Mouse (Mus musculus) cerebellum, postnatal 25 days (tissue): ENCODE results near the gene Smoc2.

Experiments used
- DNase-seq, 2 experiments: peaks; one replicate each; pipeline ENCODE4 v3.0.0; 2021; ENCODE audit warnings: mixed read lengths in 2 of 2

The Smoc2 gene

GRCm38 (mm10) chr17:14279177-14279965 lies at the start of gene Smoc2:
Gene Smoc2, plus strand, starts transcription at chr17:14279506.
- DNase-seq, result no peak

GRCm38 (mm10) chr17:14230698-14231430 lies 48.4 kb upstream of the Smoc2 start:
- DNase-seq, result peak in 1 of 2 experiments; percentile 20

GRCm38 (mm10) chr17:14232629-14233028 lies 46.7 kb upstream of the Smoc2 start:
- DNase-seq, result peak; percentile 82 to 90

- no peak for DNase-seq
These were observed 45.6 kb upstream of the Smoc2 start for GRCm38 (mm10) chr17:14233658-14234057.

- DNase-seq, result no peak
These were observed 44.4 kb upstream of the Smoc2 start for GRCm38 (mm10) chr17:14234774-14235389.

- DNase-seq, result no peak
These were observed 42.2 kb upstream of the Smoc2 start for GRCm38 (mm10) chr17:14237134-14237533.

- DNase-seq, result no peak
These were observed 39.3 kb upstream of the Smoc2 start for GRCm38 (mm10) chr17:14239960-14240359.

GRCm38 (mm10) chr17:14242634-14243033 lies 36.7 kb upstream of the Smoc2 start:
- DNase-seq, result no peak

GRCm38 (mm10) chr17:14244195-14244965 lies 34.9 kb upstream of the Smoc2 start:
- DNase-seq, result peak; percentile 89 to 90

GRCm38 (mm10) chr17:14246266-14246665 lies 33.0 kb upstream of the Smoc2 start:
- no peak for DNase-seq

- DNase-seq, result peak; percentile 58 to 70
These were observed 31.4 kb upstream of the Smoc2 start for GRCm38 (mm10) chr17:14247931-14248330.

GRCm38 (mm10) chr17:14249595-14249994 lies 29.7 kb upstream of the Smoc2 start:
- DNase-seq, result no peak

- DNase-seq, result no peak
These were observed 28.9 kb upstream of the Smoc2 start for GRCm38 (mm10) chr17:14250401-14250800.

GRCm38 (mm10) chr17:14252456-14252855 lies 26.9 kb upstream of the Smoc2 start:
- DNase-seq, result no peak

GRCm38 (mm10) chr17:14254616-14255015 lies 24.7 kb upstream of the Smoc2 start:
- no peak for DNase-seq

GRCm38 (mm10) chr17:14257799-14258520 lies 21.3 kb upstream of the Smoc2 start:
- DNase-seq, result no peak

GRCm38 (mm10) chr17:14258906-14259305 lies 20.4 kb upstream of the Smoc2 start:
- no peak for DNase-seq

- DNase-seq, result peak; percentile 78 to 84
These were observed 18.3 kb upstream of the Smoc2 start for GRCm38 (mm10) chr17:14260966-14261365.

- no peak for DNase-seq
These were observed 17.1 kb upstream of the Smoc2 start for GRCm38 (mm10) chr17:14262217-14262616.

- no peak for DNase-seq
These were observed 11.3 kb upstream of the Smoc2 start for GRCm38 (mm10) chr17:14268001-14268400.

- no peak for DNase-seq
These were observed 5.9 kb upstream of the Smoc2 start for GRCm38 (mm10) chr17:14273386-14273785.

GRCm38 (mm10) chr17:14277310-14277709 lies 2.0 kb upstream of the Smoc2 start:
- DNase-seq, result no peak
